9 mouse cellular contexts compared by ENCODE assay signal in genomic region chr3:105452556-105453213, GRCm38 (mm10). TPM values are rescaled to one million over a fixed set of nuclear protein-coding genes. Genes with fewer than 3 reads are reported as not detected.
DNase-seq lines count a peak whose midpoint lies in the region; ATAC-seq and TF ChIP-seq lines count a peak whose summit lies in the region.
"Had no signal": no experiment of that assay in that cellular context is flagged by ENCODE, and none has a peak within 500 bp of the region (broad histone marks: within the 10 kb centered on the region; RNA-seq: fewer than 3 reads in every experiment).

No protein-coding gene starts in this region.

- H3K9me3 ChIP-seq in intestine, postnatal 0 days (ENCODE audit: control insufficient read depth), result no peaks in the 10 kb centered on the region
- no peaks in the 10 kb centered on the region for H3K9me3 ChIP-seq in liver, embryonic 11.5 days (ENCODE audit: control insufficient read depth, low read length)

- DNase-seq in layer of hippocampus, adult 2 months (ENCODE audit: low spot score in 2 of 2), result peak; percentile 19 to 42
- DNase-seq in layer of hippocampus, adult 8-10 months (ENCODE audit: low spot score in 2 of 2), result no peak
- peak; percentile 54 for DNase-seq in cerebellum, adult 9-10 months
- peak; percentile 24 to 51 for DNase-seq in frontal cortex, postnatal 36 days (ENCODE audit: low spot score in 2 of 2)
- peak; percentile 41 for DNase-seq in liver, embryonic 11.5 days (ENCODE audit: low spot score)
- peak; percentile 24 for DNase-seq in ovary, adult 18-20 months (ENCODE audit: low spot score)

- H3K4me2 ChIP-seq in intestine, postnatal 0 days (replicated peaks; ENCODE audit: low read depth), result peak overlapping the region; percentile 97
- H3K4me2 ChIP-seq in liver, embryonic 11.5 days, result peak overlapping the region; percentile 85

- H3K4me1 ChIP-seq in intestine, postnatal 0 days (replicated peaks; ENCODE audit: control insufficient read depth, insufficient read depth, low read length), result peaks cover 4% of the 10 kb centered on the region; the same call in 1 of the 2 replicates
- peaks cover 6% of the 10 kb centered on the region; the same call in 1 of the 2 replicates for H3K4me1 ChIP-seq in liver, embryonic 11.5 days (replicated peaks; ENCODE audit: control insufficient read depth, insufficient read depth, low read length)

- no peaks in the 10 kb centered on the region for H3K36me3 ChIP-seq in intestine, postnatal 0 days (ENCODE audit: control insufficient read depth, insufficient read depth)
- H3K36me3 ChIP-seq in liver, embryonic 11.5 days (ENCODE audit: control insufficient read depth, insufficient read depth, low read length), result no peaks in the 10 kb centered on the region
- H3K36me3 ChIP-seq: G1E had no signal

- peak overlapping the region; percentile 69 for H3K4me3 ChIP-seq in layer of hippocampus, adult 2 months
- H3K4me3 ChIP-seq in intestine, postnatal 0 days (ENCODE audit: low read depth, low read length), result peak overlapping the region; percentile 62
- peak overlapping the region; percentile 54 for H3K4me3 ChIP-seq in liver, embryonic 11.5 days (ENCODE audit: low read depth, low read length)

- WGBS in intestine, postnatal 0 days, result 1% methylated on average over 39 of the region's 60 CpGs
- WGBS in liver, embryonic 11.5 days, result under 1% methylated on average over 37 of the region's 60 CpGs

- peak overlapping the region; percentile 23 for H3K9ac ChIP-seq in intestine, postnatal 0 days (ENCODE audit: low read depth, low read length)
- no peak overlapping the region for H3K9ac ChIP-seq in liver, embryonic 11.5 days (ENCODE audit: low read depth, low read length)

- H3K27ac ChIP-seq in layer of hippocampus, adult 2 months, result peak overlapping the region; percentile 96
- no peak overlapping the region for H3K27ac ChIP-seq in intestine, postnatal 0 days (ENCODE audit: low read depth, low read length)
- H3K27ac ChIP-seq in liver, embryonic 11.5 days (ENCODE audit: low read depth, low read length), result no peak overlapping the region

- ATAC-seq in intestine, postnatal 0 days, result peak; percentile 41; the same call in 1 of the 2 replicates
- ATAC-seq in liver, embryonic 11.5 days (replicated peaks; ENCODE audit: low FRiP score), result no peak
- ATAC-seq in activated CD4-positive, CD25-positive, alpha-beta regulatory T cell, adult 4 months, result no peak

- peak; percentile 36 for TF ChIP-seq CTCF in layer of hippocampus, adult 2 months (conservative IDR thresholded peaks at IDR 0.05)
- TF ChIP-seq CTCF in intestine, postnatal 0 days (IDR thresholded peaks at IDR 0.05; ENCODE audit: low read depth), result no peak; the same call in 1 of the 2 replicates

- peaks cover 42% of the 10 kb centered on the region for H3K27me3 ChIP-seq in intestine, postnatal 0 days (replicated peaks; ENCODE audit: control insufficient read depth, insufficient read depth, low read length)
- peaks cover 64% of the 10 kb centered on the region for H3K27me3 ChIP-seq in liver, embryonic 11.5 days (replicated peaks; ENCODE audit: control insufficient read depth, insufficient read depth, low read length)

RNA-seq across cellular contexts. Expression of gene Kcnd3, which starts 0.6 kb away (rescaled TPM):
- total RNA-seq in layer of hippocampus, adult 2 months (2021), result 10 to 100 TPM; 60.2 to 64.9 TPM
- total RNA-seq in layer of hippocampus, adult 8-10 months (2022), result 10 to 100 TPM; 60.3 to 66.2 (median 63.7) TPM
- 1.1 TPM in 2 replicates for polyA plus RNA-seq in intestine, postnatal 0 days (2015; fragmentation: Nextera tagmentation; extraction: Ambion mirVana)
- polyA plus RNA-seq in liver, embryonic 11.5 days (2014; fragmentation: Nextera tagmentation; extraction: Ambion mirVana), result 0.22 and 0.37 TPM in 2 replicates
- polyA plus RNA-seq in activated CD4-positive, CD25-positive, alpha-beta regulatory T cell, adult 4 months (2017; shearing (Covaris generic)), result not detected
- polyA plus RNA-seq: G1E had no signal

Comparison
In these comparisons a context has a peak if more than half of its experiments do, and no peak if none do; other contexts are left out.
1. DNase-seq: peak in layer of hippocampus, adult 2 months (2 of 2), cerebellum, adult 9-10 months (single experiment), frontal cortex, postnatal 36 days (2 of 2), liver, embryonic 11.5 days (single experiment) and ovary, adult 18-20 months (single experiment); none in layer of hippocampus, adult 8-10 months (0 of 2).
2. Peak in every context shown above with its lines, with median percentiles within 50 percentile points of each other: H3K4me3 ChIP-seq.